Mouse (Mus musculus): ENCODE data around the gene Arid1b.
A peak's percentile ranks its signal among the peaks of the same experiment; 100 is the strongest.

Gene Arid1b

DNA sequence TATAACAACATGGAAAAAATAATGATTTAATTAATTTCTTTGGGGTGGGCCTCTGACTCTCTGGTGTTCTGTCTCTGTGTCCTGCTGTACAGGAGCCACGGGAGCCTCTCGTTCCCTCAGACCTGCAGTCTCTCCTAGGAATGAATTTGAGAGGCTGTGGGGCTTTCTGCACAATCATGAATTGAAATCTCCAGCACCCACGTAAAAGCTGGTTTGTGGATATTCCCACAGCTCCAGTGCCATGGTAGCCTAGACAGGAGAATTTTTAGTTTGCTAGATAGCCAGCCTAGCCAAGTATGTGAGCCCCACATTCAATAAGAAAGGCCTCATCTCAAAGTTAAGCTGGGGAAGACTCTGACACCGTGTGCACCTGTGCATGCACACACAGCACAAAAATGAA is 335.3 kb downstream of the Arid1b start:
- no peak for DNase-seq (ENCODE audit: extremely low read depth, insufficient read length, low spot score)

DNA sequence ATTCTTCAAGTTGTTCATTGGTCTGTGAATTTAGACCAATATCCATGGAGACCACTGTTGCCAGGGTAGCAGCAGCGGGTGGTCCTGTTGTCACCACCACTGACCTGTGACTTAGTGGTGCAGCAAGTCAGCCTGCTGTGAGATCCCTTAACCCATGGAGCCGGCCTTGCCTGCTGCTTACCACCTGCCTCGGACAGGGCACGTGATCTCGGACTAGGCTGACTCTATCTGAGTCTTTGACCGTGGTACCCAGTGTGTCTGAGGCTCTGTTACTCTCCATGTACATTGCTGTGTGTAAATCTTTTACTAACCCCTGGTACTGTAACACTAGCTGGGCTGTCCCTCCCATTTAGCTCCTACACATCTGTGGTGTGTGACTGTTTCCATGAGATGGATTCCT is 335.9 kb downstream of the Arid1b start:
- no peak for DNase-seq (ENCODE audit: extremely low read depth, insufficient read length, low spot score)

DNA sequence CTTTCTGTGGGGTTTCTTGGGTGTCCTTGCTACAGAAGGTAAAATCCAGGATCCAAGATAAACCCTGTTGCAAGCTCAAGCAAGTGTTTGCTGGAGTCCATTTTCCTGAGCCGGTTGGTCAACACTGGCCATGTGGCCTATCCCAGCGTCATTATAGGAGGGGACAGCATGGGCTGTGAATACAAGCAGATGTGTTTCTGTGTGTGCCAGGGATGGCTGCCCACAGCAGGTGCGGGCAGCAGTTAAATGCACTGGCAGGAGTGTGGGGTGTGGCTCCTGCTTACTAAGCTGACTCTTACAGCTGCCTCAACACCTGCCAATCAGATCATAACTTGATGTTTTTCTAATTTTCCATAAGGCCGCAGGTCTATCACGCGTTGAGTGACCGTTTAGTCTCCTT is 336.5 kb downstream of the Arid1b start:
- no peak for DNase-seq (ENCODE audit: extremely low read depth, insufficient read length, low spot score)

DNA sequence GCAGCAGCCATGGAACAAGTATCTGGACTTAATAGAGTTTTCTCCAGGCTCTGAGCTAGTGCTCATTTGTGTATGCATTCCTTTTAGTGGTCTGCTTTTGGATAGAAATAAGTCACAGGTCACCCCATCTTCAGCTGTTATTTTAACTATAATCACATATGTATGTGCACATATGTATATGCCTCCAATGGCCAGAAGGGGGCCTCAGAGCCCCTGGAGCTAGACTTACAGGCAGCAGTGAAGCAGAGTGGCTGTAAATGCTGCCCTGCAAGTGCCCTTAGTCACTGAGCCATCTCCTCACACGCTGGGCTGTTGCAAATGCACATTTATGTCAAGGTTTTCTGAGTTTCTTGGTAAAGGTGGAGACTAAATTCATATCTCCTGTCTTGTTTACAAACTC is 337.3 kb downstream of the Arid1b start:
- no peak for DNase-seq (ENCODE audit: extremely low read depth, insufficient read length, low spot score)

DNA sequence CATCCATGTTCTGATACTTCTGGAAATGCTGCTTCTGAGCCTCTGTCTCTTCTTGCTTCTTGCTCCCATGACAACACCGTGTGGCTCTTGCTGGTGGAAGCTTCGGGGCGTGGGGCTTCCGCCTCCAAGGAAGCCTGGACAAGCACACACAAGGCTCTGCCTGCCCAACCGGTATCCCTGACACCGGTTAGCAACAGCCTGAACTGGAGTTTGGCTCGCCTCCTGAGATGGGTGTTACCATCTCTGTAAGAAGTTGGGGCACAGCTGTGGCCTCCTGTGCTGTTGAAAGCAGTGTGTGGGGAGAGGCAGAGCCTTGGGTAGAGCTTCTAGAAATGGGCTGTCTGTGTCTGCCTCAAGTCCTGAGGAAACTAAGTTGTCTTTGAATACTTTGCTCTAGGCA is 340.4 kb downstream of the Arid1b start:
- no peak for DNase-seq (ENCODE audit: extremely low read depth, insufficient read length, low spot score)

DNA sequence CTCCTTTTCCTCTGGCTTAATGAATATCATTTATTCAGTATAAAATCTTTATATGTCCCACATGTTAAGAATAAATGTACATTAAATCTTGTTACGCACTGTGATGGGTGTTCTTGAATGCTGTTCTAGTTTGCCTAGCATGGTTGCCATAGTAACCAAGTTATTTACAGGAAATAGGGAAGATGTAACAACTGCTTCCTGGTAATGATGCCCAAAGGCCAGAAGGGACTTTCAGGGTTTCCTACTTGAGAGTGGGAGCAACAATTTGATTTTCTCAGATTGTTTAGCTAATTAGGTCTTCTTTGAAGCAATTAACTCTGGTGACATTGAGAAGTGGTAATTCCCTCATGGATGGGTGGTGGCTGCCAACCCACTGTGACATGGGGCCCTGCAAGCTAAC is 350.3 kb downstream of the Arid1b start:
- DNase-seq (ENCODE audit: extremely low read depth, insufficient read length, low spot score), result no peak

DNA sequence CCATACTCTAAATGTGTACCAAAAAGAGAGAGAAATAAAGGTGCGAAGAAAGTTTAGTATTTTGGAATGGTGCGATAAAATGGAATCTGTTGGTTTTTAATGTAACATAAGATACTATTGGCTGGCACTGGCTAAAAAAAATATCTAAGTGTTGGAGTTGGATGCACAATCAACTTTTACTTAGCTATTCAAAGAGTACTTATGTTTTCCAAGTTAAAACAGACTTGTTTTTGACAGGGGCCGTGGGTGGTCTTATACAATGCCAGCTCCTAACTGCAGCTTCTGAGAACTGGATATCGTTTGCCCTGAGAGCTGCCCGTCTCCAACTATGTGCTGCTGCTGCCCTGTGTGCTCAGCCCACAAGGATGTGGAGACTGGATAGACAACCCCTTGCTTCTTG is 351.7 kb downstream of the Arid1b start:
- DNase-seq (ENCODE audit: extremely low read depth, insufficient read length, low spot score), result no peak

DNA sequence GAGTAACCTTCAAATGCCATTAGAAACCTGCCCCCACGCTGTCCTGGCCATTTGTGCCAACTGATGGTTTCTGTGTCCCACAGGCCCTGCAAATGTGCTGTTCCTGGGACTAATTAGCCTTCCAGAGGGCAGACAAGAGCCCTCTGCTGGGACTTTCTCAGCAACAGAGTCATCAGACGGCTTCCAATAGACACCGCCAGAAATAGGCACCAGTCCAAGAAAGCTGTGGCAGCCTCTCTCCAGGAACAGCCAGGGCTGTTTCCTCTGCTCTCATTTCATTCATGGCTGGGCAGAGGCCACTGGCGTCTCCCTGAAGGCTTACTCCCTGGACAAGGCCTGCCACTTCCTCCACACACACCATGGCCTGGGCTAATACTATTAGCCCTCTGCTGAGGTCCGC is 358.8 kb downstream of the Arid1b start:
- no peak for DNase-seq (ENCODE audit: extremely low read depth, insufficient read length, low spot score)

DNA sequence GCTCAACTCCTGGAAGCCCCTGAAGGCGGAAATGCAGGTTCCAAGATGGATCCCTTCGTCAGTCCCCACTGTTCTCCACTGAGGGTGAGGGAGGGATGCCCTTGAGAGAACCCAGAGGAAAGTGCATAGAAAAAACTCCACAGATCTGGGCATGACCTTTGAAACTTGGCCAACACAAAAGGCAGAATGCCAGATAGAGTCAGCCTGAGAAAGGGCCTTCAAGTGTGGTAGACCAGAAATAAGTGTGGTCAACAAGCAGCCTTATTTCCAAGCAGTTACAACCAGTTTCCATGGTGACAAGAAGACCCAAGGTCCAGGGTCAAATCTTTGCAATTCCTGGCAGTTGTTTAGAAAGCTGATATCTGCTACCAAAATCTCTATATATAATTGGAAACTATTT is 366.6 kb downstream of the Arid1b start:
- DNase-seq (ENCODE audit: extremely low read depth, insufficient read length, low spot score), result no peak

DNA sequence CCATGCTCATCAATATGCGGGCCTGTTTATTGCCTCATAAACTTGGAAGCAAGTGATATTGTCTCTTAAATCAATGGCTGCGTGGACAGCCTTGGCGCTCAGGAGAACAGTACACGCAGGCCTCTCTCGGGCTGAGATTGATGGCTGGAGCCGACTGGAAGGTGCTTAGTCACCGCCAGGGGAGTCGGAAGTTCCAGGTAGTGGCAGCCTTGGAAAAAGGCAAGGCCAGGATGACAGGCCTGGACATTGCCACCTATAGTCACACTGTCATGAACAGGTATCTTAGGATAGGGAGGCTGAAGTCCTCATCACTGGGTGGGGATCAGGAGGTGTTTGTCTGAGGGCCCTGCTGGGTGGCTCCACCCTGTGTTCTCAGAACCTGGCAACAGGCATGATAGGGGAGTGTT is 371.9 kb downstream of the Arid1b start:
- no peak for DNase-seq (ENCODE audit: extremely low read depth, insufficient read length, low spot score)

DNA sequence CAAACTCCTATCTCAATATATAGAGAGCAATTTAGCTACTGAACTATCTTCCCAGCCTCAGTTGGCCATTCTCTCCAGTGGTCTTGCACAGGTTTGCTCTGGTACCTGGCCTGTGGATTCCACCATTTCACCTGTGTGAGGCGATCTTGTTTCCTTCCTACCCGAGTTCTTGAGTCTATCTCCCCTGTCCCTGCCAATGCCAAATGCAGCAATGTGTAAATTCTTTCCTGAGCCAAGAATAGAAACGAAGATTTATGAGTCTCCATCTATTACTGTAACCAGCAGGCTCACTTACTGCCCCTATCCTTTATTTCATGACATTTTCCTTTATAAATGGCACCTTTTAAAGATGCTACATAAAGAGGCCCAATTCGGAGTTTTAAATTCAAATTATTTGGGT is 376.9 kb downstream of the Arid1b start:
- no peak for DNase-seq (ENCODE audit: extremely low read depth, insufficient read length, low spot score)

DNA sequence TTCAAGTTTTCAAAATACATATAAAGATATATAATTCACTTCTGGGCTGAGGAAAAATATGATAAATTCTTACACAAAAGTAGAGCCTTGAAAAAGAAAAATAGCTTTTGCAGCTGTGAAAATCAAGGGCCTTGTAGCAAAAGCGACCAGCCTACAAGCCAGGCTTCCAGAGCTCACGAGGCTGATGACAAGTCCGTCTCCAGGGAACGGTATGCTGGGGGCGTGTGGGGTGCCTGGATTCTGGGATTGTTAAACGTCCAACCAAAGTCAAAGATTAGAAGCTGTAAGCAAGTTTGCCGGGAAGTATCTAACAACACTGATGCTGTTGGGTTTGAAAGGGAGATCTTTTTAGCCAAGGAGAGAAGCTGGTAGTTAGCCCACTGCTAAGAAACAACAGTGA is 377.4 kb downstream of the Arid1b start:
- DNase-seq (ENCODE audit: extremely low read depth, insufficient read length, low spot score), result no peak

DNA sequence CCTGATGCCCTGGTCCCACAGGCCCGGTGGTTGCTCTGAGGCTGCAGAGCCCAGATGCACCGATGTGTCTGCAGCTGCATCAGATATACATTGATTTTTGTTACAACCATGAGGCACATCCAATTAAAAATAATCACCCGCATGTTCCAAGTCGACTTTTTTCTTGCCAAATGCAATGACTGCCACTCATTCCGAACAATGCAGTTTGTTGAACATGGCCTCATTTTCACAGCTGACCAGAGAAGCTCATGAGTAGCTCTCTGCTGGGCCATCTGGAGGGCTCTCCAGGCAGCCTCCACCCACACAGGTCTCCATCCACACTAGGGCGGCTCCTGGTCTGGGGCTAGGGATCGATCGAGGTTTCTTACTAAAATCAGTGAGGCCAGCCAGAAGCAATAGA is 378.8 kb downstream of the Arid1b start:
- no peak for DNase-seq (ENCODE audit: extremely low read depth, insufficient read length, low spot score)

DNA sequence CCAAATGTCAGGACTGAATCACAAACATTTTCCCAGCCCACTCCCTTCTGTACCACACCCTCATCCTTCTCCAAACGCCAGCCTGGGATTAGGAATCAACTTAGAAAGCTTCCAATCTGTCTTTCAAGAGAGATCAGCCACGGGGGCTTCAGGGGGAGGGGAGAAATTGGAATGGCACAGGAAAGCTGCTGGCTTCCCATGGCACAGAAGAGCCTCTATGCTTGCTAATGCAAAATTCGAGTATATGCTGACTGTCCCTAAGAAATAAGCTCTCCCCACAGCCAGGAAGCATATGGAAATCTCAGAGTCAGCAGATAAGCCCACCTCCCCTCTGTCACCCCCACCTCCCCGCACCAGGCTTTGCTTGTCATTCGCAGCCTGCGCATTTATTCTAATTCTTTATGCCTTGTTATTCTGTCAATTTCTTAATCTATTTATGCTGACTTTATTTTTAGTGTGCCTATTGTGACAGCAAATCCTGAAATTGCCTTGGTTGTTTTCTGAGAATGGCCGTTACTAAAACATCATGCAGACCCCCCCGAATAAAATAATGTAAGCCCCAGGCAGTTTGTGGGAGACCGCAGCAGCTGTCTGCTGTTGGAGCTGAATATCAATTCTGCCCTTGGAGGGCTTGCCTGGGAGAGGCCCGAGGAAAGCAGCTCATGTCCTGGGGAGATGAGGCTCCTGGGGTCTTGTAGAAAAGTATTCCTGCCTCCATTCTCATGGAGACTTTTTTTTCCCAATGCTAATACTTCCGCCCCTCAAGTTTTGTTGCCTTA is 383.2 kb downstream of the Arid1b start:
- no peak for DNase-seq (ENCODE audit: extremely low read depth, insufficient read length, low spot score)

DNA sequence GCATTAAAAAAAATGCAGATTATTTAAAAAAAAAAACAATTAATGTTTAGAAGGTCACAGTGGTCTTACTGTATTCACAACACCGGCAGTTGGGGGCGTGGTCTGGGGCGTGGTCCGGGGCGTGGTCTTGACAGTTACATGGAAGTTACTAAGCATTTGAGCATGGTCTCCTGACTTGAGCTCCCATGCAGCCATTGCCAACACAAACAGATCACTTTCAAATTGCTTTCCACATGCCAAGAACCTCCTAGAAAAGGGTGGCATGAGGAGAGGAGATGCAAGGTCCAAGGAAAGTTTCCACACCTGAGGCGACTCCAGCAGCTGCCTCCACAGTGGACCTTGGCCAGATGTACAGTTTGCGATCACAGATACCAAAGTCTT is 383.8 kb downstream of the Arid1b start:
- peak; percentile 32 for DNase-seq (ENCODE audit: extremely low read depth, insufficient read length, low spot score)

DNA sequence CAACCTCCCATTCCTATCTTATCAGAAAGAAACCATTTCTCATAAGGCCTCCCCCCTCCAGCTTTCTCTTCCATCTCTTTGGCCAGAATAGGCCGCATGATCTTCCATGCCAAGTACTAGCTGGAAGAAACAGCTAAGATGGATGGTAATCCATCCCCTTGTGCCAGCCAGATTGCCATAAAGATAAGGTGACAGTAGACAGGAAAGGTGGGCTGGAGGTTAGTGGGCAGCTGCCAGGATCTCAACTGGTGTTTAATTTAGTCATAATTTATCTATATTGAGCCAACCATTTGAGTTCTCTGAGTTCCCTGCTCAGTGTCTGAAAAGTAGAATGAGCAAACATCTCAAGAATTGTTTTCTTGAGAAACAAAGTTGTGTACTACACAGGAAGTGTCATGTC is 391.6 kb downstream of the Arid1b start:
- no peak for DNase-seq (ENCODE audit: extremely low read depth, insufficient read length, low spot score)

DNA sequence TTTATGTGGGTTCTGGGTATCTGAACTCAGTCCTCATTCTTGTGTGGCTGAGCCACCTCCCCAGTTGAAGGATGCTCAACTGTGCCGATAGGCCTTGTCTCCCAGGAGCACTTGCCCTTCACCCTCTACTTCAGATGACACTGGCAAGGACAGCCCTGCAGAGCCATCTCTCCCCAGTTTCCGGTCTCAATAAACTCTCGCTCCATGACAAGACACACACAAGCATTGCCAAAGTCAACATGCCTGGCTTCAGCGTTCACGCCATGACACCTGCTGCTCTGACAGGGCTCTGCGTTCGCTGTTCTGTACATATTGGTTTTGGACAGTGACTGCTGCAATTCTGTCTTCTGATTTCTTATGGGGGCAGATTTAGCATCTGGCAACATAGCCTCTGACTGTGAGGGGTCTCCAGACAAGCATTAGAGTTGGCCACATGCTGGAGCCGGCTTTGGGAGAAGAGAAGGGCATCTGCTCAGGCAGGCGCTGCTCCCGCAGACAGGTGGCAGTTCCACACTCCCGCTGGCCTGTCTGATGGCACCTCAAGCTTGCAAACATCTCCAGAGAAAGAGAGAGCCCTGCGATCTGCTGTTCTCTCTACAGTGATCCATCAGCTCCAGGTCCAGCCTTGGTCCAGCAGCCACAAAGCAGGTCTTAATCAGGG is 392.9 kb downstream of the Arid1b start:
- DNase-seq (ENCODE audit: extremely low read depth, insufficient read length, low spot score), result no peak

DNA sequence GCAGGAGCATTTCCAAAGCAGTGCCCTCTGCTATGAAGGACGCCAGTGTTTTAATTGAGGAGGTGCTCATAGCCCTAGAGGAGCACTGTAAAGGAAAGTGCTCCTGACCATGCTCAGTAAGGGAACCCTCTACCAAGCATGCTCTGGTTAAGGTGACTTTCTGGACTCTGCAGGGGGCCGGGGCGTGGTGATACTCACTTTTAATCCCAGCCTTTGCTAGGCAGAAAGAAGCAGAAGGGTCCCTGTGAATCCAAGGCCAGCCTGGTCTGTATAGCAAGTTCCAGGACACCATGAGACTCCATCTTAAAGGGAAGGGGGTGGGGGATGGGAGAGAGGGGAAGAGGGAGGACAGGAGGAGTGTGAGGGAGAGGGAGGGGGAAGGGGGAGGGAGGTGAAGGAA is 394.2 kb downstream of the Arid1b start:
- no peak for DNase-seq (ENCODE audit: extremely low read depth, insufficient read length, low spot score)

DNA sequence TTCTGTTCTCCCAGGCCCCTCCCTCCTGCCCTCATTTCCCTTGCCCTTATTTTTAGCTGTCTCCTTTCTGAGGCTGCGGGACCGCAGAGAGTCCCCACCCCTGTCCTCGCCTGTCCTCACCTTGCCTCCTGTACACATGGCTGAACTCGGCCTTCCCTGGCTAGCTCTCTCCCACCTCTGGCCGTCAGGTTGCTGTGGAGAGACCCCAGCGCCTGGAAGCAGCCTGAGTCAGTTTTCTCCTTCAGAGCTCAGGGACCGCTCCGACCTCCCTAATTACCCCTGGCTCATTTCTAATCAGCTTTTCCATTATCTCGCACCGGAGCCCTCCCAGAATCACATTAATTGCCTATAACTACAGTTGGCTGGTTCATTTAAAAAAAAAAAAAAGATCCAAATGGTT is 396.6 kb downstream of the Arid1b start:
- DNase-seq (ENCODE audit: extremely low read depth, insufficient read length, low spot score), result no peak

DNA sequence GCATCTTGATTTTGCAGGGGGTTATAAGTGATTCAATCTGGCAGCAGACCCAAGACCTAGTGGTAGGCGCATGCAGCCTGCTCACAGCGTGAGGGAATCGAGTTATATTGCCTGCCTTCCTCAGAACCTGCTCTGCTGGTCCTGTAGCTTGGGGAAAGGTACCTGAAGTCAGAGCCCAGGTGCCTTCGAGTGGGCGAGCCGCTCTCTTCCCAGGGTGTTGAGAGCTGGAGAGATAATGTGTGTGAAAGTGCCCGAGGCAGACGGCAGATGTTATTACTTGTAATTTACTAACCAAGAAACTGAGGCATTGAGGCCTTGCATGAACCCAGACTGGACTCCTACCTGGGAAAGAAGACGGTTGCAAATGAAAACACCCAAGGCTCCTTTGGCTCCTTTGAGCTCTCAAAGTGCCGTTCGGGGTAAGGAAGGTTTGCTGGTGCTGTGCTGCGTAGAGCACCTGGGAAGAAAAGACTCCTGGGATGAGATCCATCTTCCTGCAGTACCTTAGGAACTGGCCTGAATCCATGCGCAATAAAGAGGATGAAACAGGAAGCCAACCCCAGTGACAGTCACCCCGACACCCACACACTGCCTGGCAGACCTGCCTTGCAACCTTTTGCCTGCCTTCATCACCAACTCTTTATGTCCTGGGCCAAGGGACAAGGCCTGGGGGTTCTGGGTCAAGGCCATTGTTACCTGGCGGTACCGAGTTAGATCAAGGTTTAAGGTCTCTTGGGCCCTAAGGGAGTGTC is 401.5 kb downstream of the Arid1b start:
- DNase-seq (ENCODE audit: extremely low read depth, insufficient read length, low spot score), result no peak

DNA sequence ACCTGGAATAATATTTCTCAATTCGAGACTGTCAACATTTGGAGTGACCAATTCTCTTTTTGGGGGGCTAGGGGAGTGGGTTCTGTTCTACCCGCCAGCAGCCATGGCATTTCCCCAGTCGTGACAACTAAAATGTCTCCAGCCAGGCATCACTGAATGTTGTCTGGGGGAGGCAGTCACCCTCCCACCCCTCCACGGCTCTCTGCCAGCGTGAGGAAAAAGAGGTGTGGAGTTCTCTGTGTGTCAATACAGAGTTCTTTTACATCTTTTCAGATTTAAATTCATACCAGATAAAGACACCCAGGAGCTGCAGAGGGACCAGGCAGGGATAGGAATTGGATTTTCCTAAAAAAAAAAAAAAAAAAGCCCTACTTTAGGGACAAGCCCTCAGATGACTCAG is 402.1 kb downstream of the Arid1b start:
- no peak for DNase-seq (ENCODE audit: extremely low read depth, insufficient read length, low spot score)
